Mouse (Mus musculus) neural tube, embryonic 15.5 days (tissue): ENCODE measurements at regions not wholly inside any gene's neighbourhood (a gene's known extent, or its start where the extent isn't known, plus 50 kb on each side); places are given as distances from the start of the nearest gene placed in this dataset.

ENCODE experiments used
- ATAC-seq: fragments of 200-750 bp; cut with Nextera tagmentation; 2 replicates; pipeline ENCODE4 v1.8.0; 2017; ENCODE audit warnings: mild to moderate bottlenecking, moderate TSS enrichment, moderate library complexity; ENCODE audit not compliant: low FRiP score
- H3K27ac ChIP-seq: fragments of 300-500 bp; sonication (generic); replicated peaks from 2 replicates; pipeline ENCODE4 v1.5.1; 2015; ENCODE audit warnings: mild to moderate bottlenecking, inconsistent platforms
- H3K27me3 ChIP-seq: fragments of 300-500 bp; sonication (generic); replicated peaks from 2 replicates; pipeline ENCODE4 v1.6.1; 2015; ENCODE audit warnings: inconsistent platforms
- H3K36me3 ChIP-seq: fragments of 300-500 bp; sonication (generic); 2 replicates; pipeline ENCODE4 v1.6.1; 2015; ENCODE audit warnings: inconsistent platforms
- H3K4me1 ChIP-seq: fragments of 300-500 bp; sonication (generic); 2 replicates; pipeline ENCODE4 v1.6.1; 2015; ENCODE audit warnings: inconsistent platforms
- H3K4me2 ChIP-seq: fragments of 300-500 bp; sonication (generic); 2 replicates; pipeline ENCODE4 v1.6.1; 2015; ENCODE audit warnings: inconsistent platforms, mild to moderate bottlenecking, moderate library complexity
- H3K4me3 ChIP-seq: fragments of 300-500 bp; sonication (generic); replicated peaks from 2 replicates; pipeline ENCODE4 v1.5.1; 2015; ENCODE audit warnings: mild to moderate bottlenecking, inconsistent platforms
- H3K9ac ChIP-seq: fragments of 300-500 bp; sonication (generic); replicated peaks from 2 replicates; pipeline ENCODE4 v1.6.1; 2015; ENCODE audit warnings: mild to moderate bottlenecking, inconsistent platforms
- H3K9me3 ChIP-seq: fragments of 300-500 bp; sonication (generic); replicated peaks from 2 replicates; pipeline ENCODE4 v1.6.1; 2016; ENCODE audit warnings: inconsistent platforms
- WGBS: fragments of 180-500 bp; shearing (Covaris S2); methylation state at CpG from one replicate; pipeline ENCODE4 v1.1.7; 2015; ENCODE audit warnings: mixed read lengths; 5-methylcytosine and 5-hydroxymethylcytosine counted together

DNA sequence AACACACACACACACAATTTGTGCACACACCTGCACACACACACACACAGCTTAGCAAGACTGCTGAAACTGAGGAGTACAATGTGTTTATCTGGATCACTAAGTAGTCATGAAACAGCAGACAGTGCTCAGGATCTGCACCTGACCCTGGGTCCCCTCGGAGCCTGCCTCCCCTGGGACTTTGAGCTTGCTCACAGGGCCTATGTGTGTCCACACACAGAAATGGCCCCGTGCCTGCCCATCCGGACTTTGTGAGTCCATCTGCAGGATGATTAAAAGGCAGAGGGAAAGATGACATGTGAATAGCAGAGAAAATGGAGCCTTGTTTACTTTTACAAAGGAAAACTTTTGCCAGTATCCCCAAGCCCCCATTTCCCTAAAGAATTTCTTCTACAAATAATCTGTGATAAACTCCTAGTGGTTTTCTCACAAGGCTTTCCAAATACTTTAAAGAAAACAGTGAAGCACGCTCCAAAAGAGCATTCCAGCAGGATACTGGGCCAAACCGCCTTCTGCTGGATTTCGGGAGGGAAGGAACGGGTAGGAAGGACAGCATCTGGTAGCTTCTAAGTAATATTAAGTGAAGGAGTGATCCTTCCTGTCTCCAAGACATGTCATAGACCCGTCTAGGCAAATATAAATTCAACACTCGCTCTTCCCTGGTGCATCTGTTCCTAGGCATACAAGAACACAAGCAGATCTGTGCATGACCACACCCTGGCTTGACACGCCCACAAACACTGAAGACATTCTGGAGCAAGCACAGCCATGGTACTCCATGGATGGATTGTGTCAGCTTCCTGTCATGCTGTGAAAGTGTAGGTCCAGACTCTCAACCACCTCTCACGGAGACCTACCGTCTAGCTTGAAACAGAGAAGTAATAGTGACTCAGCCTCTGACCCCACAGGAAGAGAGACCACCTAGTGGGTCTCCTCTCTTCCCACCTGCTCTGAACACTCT lies 52.1 kb upstream of the Zfp637 start:
- Histone ChIP-seq H3K27ac (no peak overlapping the region), H3K9me3 (no peaks in the 10 kb centered on the region), H3K4me1 (no peaks in the 10 kb centered on the region), H3K9ac (no peak overlapping the region), H3K27me3 (no peaks in the 10 kb centered on the region), H3K4me3 (no peak overlapping the region), H3K4me2 (no peak overlapping the region), H3K36me3 (no peaks in the 10 kb centered on the region)
- ATAC-seq = no peak
- 83% methylated on average over 12 of the region's 12 CpGs for WGBS

DNA sequence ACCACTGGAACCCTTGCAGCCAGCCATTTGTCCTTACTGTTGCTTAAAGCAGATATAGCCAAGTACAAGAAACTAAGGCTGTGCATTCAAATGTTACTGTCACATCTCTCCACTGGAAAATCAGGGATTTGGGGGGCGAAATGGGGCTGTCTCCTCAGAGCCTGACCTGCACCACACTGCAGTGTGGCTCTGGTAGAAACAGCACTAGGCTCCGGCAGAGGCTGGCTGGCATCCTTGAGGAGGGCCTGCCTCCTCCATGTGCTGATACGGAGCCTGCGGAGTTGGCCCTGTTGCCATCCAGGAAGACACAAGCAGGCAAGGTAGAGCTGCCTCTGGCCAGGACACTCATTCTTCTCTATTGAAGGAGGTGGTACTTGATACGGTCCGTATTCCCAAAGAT lies 50.4 kb upstream of the Zfp637 start:
- Histone ChIP-seq H3K4me3 (no peak overlapping the region), H3K27ac (no peak overlapping the region), H3K27me3 (no peaks in the 10 kb centered on the region), H3K4me2 (no peak overlapping the region), H3K9me3 (no peaks in the 10 kb centered on the region), H3K36me3 (no peaks in the 10 kb centered on the region), H3K4me1 (no peaks in the 10 kb centered on the region), H3K9ac (no peak overlapping the region)
- WGBS = 97% methylated on average over 6 of the region's 6 CpGs
- ATAC-seq = no peak
